Mouse (Mus musculus): ENCODE measurements around the gene Odf3b.

Odf3b gene

GRCm38 (mm10) chr15:89377938-89378828 is 899 bp downstream of the Odf3b start:
- in situ Hi-C loops (cut with MboI; ENCODE audit: low pct_unique_long_range_greater_than_20kb in 1 of 2, low sequenced_read_pairs in 2 of 2, unreplicated experiment in 1 of 2): no loop called here

GRCm38 (mm10) chr15:89377362-89377761 is 1.7 kb downstream of the Odf3b start:
- in situ Hi-C loops (cut with MboI; ENCODE audit: low pct_unique_long_range_greater_than_20kb in 1 of 2, low sequenced_read_pairs in 2 of 2, unreplicated experiment in 1 of 2): no loop called here

- in situ Hi-C loops (cut with MboI; ENCODE audit: low pct_unique_long_range_greater_than_20kb in 1 of 2, low sequenced_read_pairs in 2 of 2, unreplicated experiment in 1 of 2): no loop called here
Measured at GRCm38 (mm10) chr15:89376957-89377356, 2.1 kb downstream of the Odf3b start, which contains the start of gene Tymp. Gene Tymp, minus strand, starts transcription at chr15:89377039.

GRCm38 (mm10) chr15:89376040-89376439 is 3.0 kb downstream of the Odf3b start:
- in situ Hi-C loops (cut with MboI; ENCODE audit: low pct_unique_long_range_greater_than_20kb in 1 of 2, low sequenced_read_pairs in 2 of 2, unreplicated experiment in 1 of 2): no loop called here

- in situ Hi-C loops (cut with MboI; ENCODE audit: low pct_unique_long_range_greater_than_20kb in 1 of 2, low sequenced_read_pairs in 2 of 2, unreplicated experiment in 1 of 2): no loop called here
Measured at GRCm38 (mm10) chr15:89374801-89375534, 4.1 kb downstream of the Odf3b start.

- in situ Hi-C loops (cut with MboI; ENCODE audit: low pct_unique_long_range_greater_than_20kb in 1 of 2, low sequenced_read_pairs in 2 of 2, unreplicated experiment in 1 of 2): no loop called here
Measured at GRCm38 (mm10) chr15:89374340-89374739, 4.7 kb downstream of the Odf3b start.

- in situ Hi-C loops (cut with MboI; ENCODE audit: low pct_unique_long_range_greater_than_20kb in 1 of 2, low sequenced_read_pairs in 2 of 2, unreplicated experiment in 1 of 2): no loop called here
Measured at GRCm38 (mm10) chr15:89373762-89374248, 5.3 kb downstream of the Odf3b start, which contains the start of gene Sco2. Gene Sco2, minus strand, starts transcription at chr15:89373846.

- in situ Hi-C loops (cut with MboI; ENCODE audit: low pct_unique_long_range_greater_than_20kb in 1 of 2, low sequenced_read_pairs in 2 of 2, unreplicated experiment in 1 of 2): no loop called here
Measured at GRCm38 (mm10) chr15:89373027-89373761, 5.9 kb downstream of the Odf3b start.

GRCm38 (mm10) chr15:89372536-89372935 is 6.5 kb downstream of the Odf3b start:
- in situ Hi-C loops (cut with MboI; ENCODE audit: low pct_unique_long_range_greater_than_20kb in 1 of 2, low sequenced_read_pairs in 2 of 2, unreplicated experiment in 1 of 2): no loop called here

- in situ Hi-C loops (cut with MboI; ENCODE audit: low pct_unique_long_range_greater_than_20kb in 1 of 2, low sequenced_read_pairs in 2 of 2, unreplicated experiment in 1 of 2): no loop called here
Measured at GRCm38 (mm10) chr15:89372068-89372467, 7.0 kb downstream of the Odf3b start.

GRCm38 (mm10) chr15:89365141-89365551 is 13.9 kb downstream of the Odf3b start:
- in situ Hi-C loops (cut with MboI; ENCODE audit: low pct_unique_long_range_greater_than_20kb in 1 of 2, low sequenced_read_pairs in 2 of 2, unreplicated experiment in 1 of 2): no loop called here

- in situ Hi-C loops (cut with MboI; ENCODE audit: low pct_unique_long_range_greater_than_20kb in 1 of 2, low sequenced_read_pairs in 2 of 2, unreplicated experiment in 1 of 2): no loop called here
Measured at GRCm38 (mm10) chr15:89363051-89363450, 16.0 kb downstream of the Odf3b start.

- in situ Hi-C loops (cut with MboI; ENCODE audit: low pct_unique_long_range_greater_than_20kb in 1 of 2, low sequenced_read_pairs in 2 of 2, unreplicated experiment in 1 of 2): no loop called here
Measured at GRCm38 (mm10) chr15:89358784-89359183, 20.3 kb downstream of the Odf3b start.

GRCm38 (mm10) chr15:89356372-89356771 is 22.7 kb downstream of the Odf3b start:
- in situ Hi-C loops (cut with MboI; ENCODE audit: low pct_unique_long_range_greater_than_20kb in 1 of 2, low sequenced_read_pairs in 2 of 2, unreplicated experiment in 1 of 2): no loop called here

- in situ Hi-C loops (cut with MboI; ENCODE audit: low pct_unique_long_range_greater_than_20kb in 1 of 2, low sequenced_read_pairs in 2 of 2, unreplicated experiment in 1 of 2): no loop called here
Measured at GRCm38 (mm10) chr15:89355241-89356187, 23.6 kb downstream of the Odf3b start, which contains the start of the genes Lmf2 and Ncaph2. Gene Lmf2, minus strand, starts transcription at chr15:89355659. Gene Ncaph2, plus strand, starts transcription at chr15:89355719.

- in situ Hi-C loops (cut with MboI; ENCODE audit: low pct_unique_long_range_greater_than_20kb in 1 of 2, low sequenced_read_pairs in 2 of 2, unreplicated experiment in 1 of 2): no loop called here
Measured at GRCm38 (mm10) chr15:89354455-89354854, 24.6 kb downstream of the Odf3b start.

GRCm38 (mm10) chr15:89353837-89354236 is 25.2 kb downstream of the Odf3b start:
- in situ Hi-C loops (cut with MboI; ENCODE audit: low pct_unique_long_range_greater_than_20kb in 1 of 2, low sequenced_read_pairs in 2 of 2, unreplicated experiment in 1 of 2): no loop called here

Data from mouse embryonic stem cell (cell line).